Mouse (Mus musculus) adrenal gland, postnatal 36 days (tissue): ENCODE measurements around the gene Gm44973. TPM values are rescaled to one million over a fixed set of nuclear protein-coding genes. Genes with fewer than 3 reads are reported as not detected.

ENCODE experiments used
- DNase-seq, 2 experiments: peaks; one replicate each; pipeline ENCODE4 v3.0.0; 2021; ENCODE audit warnings: mixed read lengths in 1 of 2
- total RNA-seq, 2 experiments: library from RNA; stranded (reverse); gene quantifications; 2 replicates each; pipeline ENCODE4 v1.2.3; 2021

Gm44973 gene
- total RNA-seq, 2 experiments from 2014 or later = not detected

- DNase-seq = no peak
Measured at GRCm38 (mm10) chr7:5080815-5081214, 65.5 kb downstream of the Gm44973 start.

- no peak for DNase-seq
Measured at GRCm38 (mm10) chr7:5081241-5081640, 65.9 kb downstream of the Gm44973 start.

- no peak for DNase-seq
Measured at GRCm38 (mm10) chr7:5081939-5082338, 66.6 kb downstream of the Gm44973 start.

Other genes with a start within 250 kb of the Gm44973 start
- not detected for gene Fam71e2, start 244.2 kb upstream of the Gm44973 start, total RNA-seq
- under 1 TPM; 0.13 to 0.56 TPM for gene Il11, start 232.6 kb upstream of the Gm44973 start, total RNA-seq
- not detected for gene Tmem190, start 232.6 kb upstream of the Gm44973 start, total RNA-seq
- gene Tmem238, start 225.8 kb upstream of the Gm44973 start, total RNA-seq = 10 to 100 TPM in 1 of 2 experiments, 1 to 10 TPM in 1; 8.2 to 15.0 TPM
- gene Rpl28, start 222.6 kb upstream of the Gm44973 start, total RNA-seq = 1,000 to 10,000 TPM in 1 of 2 experiments, 100 to 1,000 TPM in 1; 989 to 1,001 TPM
- gene Ube2s, start 202.9 kb upstream of the Gm44973 start, total RNA-seq = 100 to 1,000 TPM; 123 to 125 TPM
- gene Shisa7, start 170.8 kb upstream of the Gm44973 start, total RNA-seq = under 1 TPM; 0.86 to 0.93 TPM
- 10 to 100 TPM in 1 of 2 experiments, 1 to 10 TPM in 1; 9.2 to 23.4 TPM for gene Isoc2b, start 145.2 kb upstream of the Gm44973 start, total RNA-seq
- gene Isoc2a, start 138.3 kb upstream of the Gm44973 start, total RNA-seq = 10 to 100 TPM; 23.5 to 47.3 TPM
- gene Gm36210, start 109.0 kb upstream of the Gm44973 start, total RNA-seq = not detected
- gene Zfp628, start 100.3 kb upstream of the Gm44973 start, total RNA-seq = 10 to 100 TPM; 13.7 to 15.5 TPM
- 10 to 100 TPM in 1 of 2 experiments, 1 to 10 TPM in 1; 7.1 to 11.5 TPM for gene Nat14, start 93.5 kb upstream of the Gm44973 start, total RNA-seq
- gene Ssc5d, start 89.7 kb upstream of the Gm44973 start, total RNA-seq = 1 to 10 TPM; 1.7 to 2.7 TPM
- under 1 TPM; 0.36 to 0.89 TPM for gene Sbk2, start 51.1 kb upstream of the Gm44973 start, total RNA-seq
- under 1 TPM; 0.23 to 0.50 TPM for gene Sbk3, start 44.3 kb upstream of the Gm44973 start, total RNA-seq
- 10 to 100 TPM; 16.5 to 16.8 TPM for gene Zfp579, start 19.3 kb upstream of the Gm44973 start, total RNA-seq
- gene Zfp524, start 1.1 kb upstream of the Gm44973 start, total RNA-seq = 10 to 100 TPM in 1 of 2 experiments, 1 to 10 TPM in 1; 8.7 to 14.0 TPM
- gene Fiz1, start 799 bp upstream of the Gm44973 start, total RNA-seq = 10 to 100 TPM; 23.5 to 31.5 TPM
- gene Zfp865, start 4.9 kb downstream of the Gm44973 start, total RNA-seq = 10 to 100 TPM; 22.1 to 24.1 TPM
- gene Ccdc106, start 5.1 kb downstream of the Gm44973 start, total RNA-seq = 1 to 10 TPM in 1 of 2 experiments, under 1 TPM in 1; 0.96 to 1.4 TPM
- gene 4632433K11Rik, start 18.6 kb downstream of the Gm44973 start, total RNA-seq = not detected
- gene Zfp784, start 22.9 kb downstream of the Gm44973 start, total RNA-seq = 1 to 10 TPM; 3.8 to 4.5 TPM
- 1 to 10 TPM; 6.4 to 9.3 TPM for gene Zfp580, start 36.0 kb downstream of the Gm44973 start, total RNA-seq
- 100 to 1,000 TPM; 143 to 180 TPM for gene U2af2, start 46.6 kb downstream of the Gm44973 start, total RNA-seq
- 100 to 1,000 TPM; 146 to 155 TPM for gene Epn1, start 64.7 kb downstream of the Gm44973 start, total RNA-seq
- under 1 TPM in 1 of 2 experiments, not detected in 1; 0.56 TPM for gene Rfpl4, start 101.5 kb downstream of the Gm44973 start, total RNA-seq
- 1 to 10 TPM; 1.3 to 1.4 TPM for gene Rasl2-9, start 110.5 kb downstream of the Gm44973 start, total RNA-seq
- not detected for gene Vmn1r55, start 134.2 kb downstream of the Gm44973 start, total RNA-seq
- not detected for gene Vmn1r56, start 181.3 kb downstream of the Gm44973 start, total RNA-seq
- gene Vmn1r57, start 203.0 kb downstream of the Gm44973 start, total RNA-seq = not detected